Mouse (Mus musculus) lung, postnatal 0 days (tissue): ENCODE measurements around the gene Psg19. TPM values are rescaled to one million over a fixed set of nuclear protein-coding genes. Genes with fewer than 3 reads are reported as not detected.
"Not testable (repeated sequence)": the region's sequence is repeated elsewhere in the genome, so short reads cannot be mapped to it uniquely, and the experiment has no call there.

Source experiments
- ATAC-seq: fragments of 200-750 bp; cut with Nextera tagmentation; 2 replicates; pipeline ENCODE4 v1.8.0; 2017; ENCODE audit warnings: moderate library complexity
- DNase-seq: peaks from one replicate; pipeline ENCODE4 v3.0.0-alpha.2; 2016; ENCODE audit warnings: low spot score
- H3K27ac ChIP-seq: fragments of 300-500 bp; sonication (generic); 2 replicates; pipeline ENCODE4 v1.5.1; 2014; ENCODE audit warnings: antibody characterized with exemption, mild to moderate bottlenecking, low read length, mixed read lengths
- H3K27me3 ChIP-seq: fragments of 300-500 bp; sonication (generic); replicated peaks from 2 replicates; pipeline ENCODE4 v1.6.1; 2014; ENCODE audit warnings: low read length, mixed read lengths; ENCODE audit not compliant: insufficient read depth
- H3K36me3 ChIP-seq: fragments of 300-500 bp; sonication (generic); 2 replicates; pipeline ENCODE4 v1.6.1; 2014; ENCODE audit warnings: low read length, mixed read lengths; ENCODE audit not compliant: insufficient read depth
- H3K4me1 ChIP-seq: fragments of 300-500 bp; sonication (generic); 2 replicates; pipeline ENCODE4 v1.6.1; 2014; ENCODE audit warnings: antibody characterized with exemption, low read depth, low read length, mixed read lengths; ENCODE audit not compliant: insufficient read depth
- H3K4me2 ChIP-seq: fragments of 300-500 bp; sonication (generic); replicated peaks from 2 replicates; pipeline ENCODE4 v1.6.1; 2014; ENCODE audit warnings: low read depth, mild to moderate bottlenecking, low read length, moderate library complexity, mixed read lengths
- H3K4me3 ChIP-seq: fragments of 300-500 bp; sonication (generic); 2 replicates; pipeline ENCODE4 v1.5.1; 2014; ENCODE audit warnings: low read depth, low read length
- H3K9ac ChIP-seq: fragments of 300-500 bp; sonication (generic); replicated peaks from 2 replicates; pipeline ENCODE4 v1.6.1; 2014; ENCODE audit warnings: low read depth, mild to moderate bottlenecking
- H3K9me3 ChIP-seq: fragments of 300-500 bp; sonication (generic); 2 replicates; pipeline ENCODE4 v1.6.1; 2016; ENCODE audit warnings: low read length, mixed read lengths
- CTCF ChIP-seq: IDR thresholded peaks from 2 replicates; pipeline ENCODE4 v1.5.1; 2016; ENCODE audit warnings: antibody characterized with exemption, mild to moderate bottlenecking
- EP300 ChIP-seq: IDR thresholded peaks from 2 replicates; pipeline ENCODE4 v1.6.1; 2016; ENCODE audit warnings: antibody characterized with exemption, mild to moderate bottlenecking, control low read depth
- WGBS: fragments of 180-500 bp; shearing (Covaris S2); extraction: QIAGEN DNeasy Blood & Tissue Kit; methylation state at CpG from one replicate; pipeline ENCODE4 v1.1.7; 2014; 5-methylcytosine and 5-hydroxymethylcytosine counted together
- polyA plus RNA-seq: library from polyadenylated mRNA; unstranded; fragments of >200 nt; fragmentation: Nextera tagmentation; extraction: Ambion mirVana; gene quantifications from 2 replicates; pipeline ENCODE4 v1.2.1, GENCODE M21; 2015

Psg19 gene
- polyA plus RNA-seq, 1 experiment from 2014 or later = not detected

DNA sequence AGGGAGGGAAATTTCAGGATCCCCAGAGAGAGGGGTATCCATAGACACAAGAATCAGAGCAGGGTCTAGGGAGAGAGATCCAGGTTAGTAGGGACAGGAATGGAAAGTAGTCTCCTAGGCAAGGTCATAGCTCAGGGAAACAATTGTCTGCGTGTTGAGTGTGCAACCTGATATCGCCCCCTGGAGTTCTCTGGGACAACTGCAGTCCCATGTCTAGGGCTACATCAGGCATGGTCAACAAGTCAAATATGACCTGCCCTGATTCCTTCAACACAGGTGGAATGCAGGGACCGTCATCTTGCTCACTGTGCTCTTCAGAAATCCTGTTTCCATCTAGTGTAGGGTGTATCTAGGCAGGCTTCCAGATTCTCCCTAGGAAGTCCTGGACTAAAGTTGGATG is 809 bp upstream of the Psg19 start:
- H3K36me3 ChIP-seq = no peaks in the 10 kb centered on the region
- no peak overlapping the region for H3K9ac ChIP-seq
- DNase-seq = no peak
- H3K4me3 ChIP-seq = no peak overlapping the region
- TF ChIP-seq CTCF (peak; percentile 49), EP300 (no peak)
- ATAC-seq = no peak
- no peak overlapping the region for H3K27ac ChIP-seq
- no peaks in the 10 kb centered on the region for H3K27me3 ChIP-seq
- H3K4me1 ChIP-seq = no peaks in the 10 kb centered on the region
- 38% methylated on average over 3 of the region's 3 CpGs for WGBS
- H3K9me3 ChIP-seq = no peaks in the 10 kb centered on the region
- H3K4me2 ChIP-seq = no peak overlapping the region

DNA sequence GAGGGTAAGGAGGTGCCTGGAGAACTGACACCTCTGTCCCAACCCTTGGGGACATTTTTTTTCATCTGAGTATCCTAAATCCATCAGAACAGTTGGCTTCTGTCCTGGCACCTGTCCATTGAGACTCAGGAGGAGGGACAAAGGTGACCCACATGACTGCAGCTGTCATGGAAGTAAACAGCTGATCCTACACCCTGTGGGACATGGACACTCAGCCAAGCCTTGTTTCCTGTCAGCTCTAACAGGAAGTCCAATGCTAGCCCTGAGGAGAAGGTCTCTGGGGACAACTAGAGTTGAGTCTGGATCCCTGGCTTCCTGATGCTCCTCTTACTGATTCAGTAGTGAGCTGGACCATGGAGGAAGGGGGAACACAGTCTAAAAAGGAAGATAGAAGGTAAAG is 7.6 kb downstream of the Psg19 start:
- DNase-seq, H3K27me3 ChIP-seq, H3K4me1 ChIP-seq, H3K4me3 ChIP-seq, H3K9ac ChIP-seq, H3K36me3 ChIP-seq, ATAC-seq, H3K27ac ChIP-seq, H3K9me3 ChIP-seq, H3K4me2 ChIP-seq: not testable (repeated sequence)

GRCm38 (mm10) chr7:18781301-18781700 is 17.0 kb downstream of the Psg19 start:
- H3K9ac ChIP-seq, H3K27me3 ChIP-seq, ATAC-seq, H3K4me1 ChIP-seq, H3K4me2 ChIP-seq, H3K9me3 ChIP-seq, H3K4me3 ChIP-seq, H3K36me3 ChIP-seq, H3K27ac ChIP-seq: not testable (repeated sequence)
- WGBS = 32% methylated on average over 2 of the region's 2 CpGs
- peak; percentile 63 for TF ChIP-seq CTCF
- peak; percentile 11 for DNase-seq

DNA sequence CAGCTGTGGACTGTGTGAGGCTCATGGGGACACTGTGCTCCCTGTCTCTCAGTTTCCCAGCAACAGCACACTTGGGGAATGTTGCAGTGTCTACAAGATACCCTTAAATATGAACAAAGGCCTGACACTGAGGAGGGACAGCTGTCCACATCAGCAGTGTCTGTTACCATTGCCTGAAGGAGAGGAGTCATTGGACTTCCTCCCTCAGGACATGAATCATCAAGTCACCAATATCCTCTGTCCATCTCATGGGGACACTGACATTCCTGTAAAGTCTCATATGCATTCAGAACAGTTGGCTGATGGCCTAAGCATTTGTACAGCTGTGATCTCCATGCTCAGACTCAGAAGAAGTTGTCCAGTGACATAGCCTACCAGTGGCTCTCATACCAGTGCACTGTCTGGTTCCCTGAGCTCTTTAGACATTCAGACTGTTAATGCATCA is 19.0 kb downstream of the Psg19 start:
- no peak overlapping the region for H3K4me3 ChIP-seq
- H3K9ac ChIP-seq = no peak overlapping the region
- peak; percentile 74 for ATAC-seq
- H3K9me3 ChIP-seq = no peaks in the 10 kb centered on the region
- no peak overlapping the region for H3K4me2 ChIP-seq
- no peak for TF ChIP-seq EP300
- TF ChIP-seq CTCF = no peak
- DNase-seq = peak; percentile 16
- H3K36me3 ChIP-seq = no peaks in the 10 kb centered on the region
- no peaks in the 10 kb centered on the region for H3K27me3 ChIP-seq
- H3K4me1 ChIP-seq = no peaks in the 10 kb centered on the region
- no peak overlapping the region for H3K27ac ChIP-seq

DNA sequence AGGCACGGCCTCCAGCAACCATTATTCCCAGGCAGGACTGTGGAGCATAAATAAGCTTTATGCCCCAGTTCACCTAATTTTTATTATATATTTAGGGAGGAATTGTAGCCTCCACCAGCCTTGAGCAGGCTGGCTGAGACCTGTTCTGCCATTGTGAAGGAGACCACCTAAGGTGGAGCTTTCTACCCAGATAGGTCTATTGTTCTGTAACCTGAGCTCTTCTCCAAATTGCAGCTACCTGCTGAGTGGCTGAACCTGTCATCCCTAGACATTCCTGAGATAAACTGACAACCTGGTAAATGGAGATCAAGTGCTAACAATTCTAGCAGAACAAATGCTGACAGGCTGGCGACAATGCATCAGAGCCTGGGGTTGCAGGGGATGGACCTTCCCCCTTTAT is 35.4 kb downstream of the Psg19 start:
- H3K4me1 ChIP-seq, ATAC-seq, H3K9me3 ChIP-seq, H3K4me2 ChIP-seq, H3K36me3 ChIP-seq, H3K9ac ChIP-seq, DNase-seq, H3K27ac ChIP-seq, H3K27me3 ChIP-seq, H3K4me3 ChIP-seq: not testable (repeated sequence)
- 50% methylated on average over 1 of the region's 2 CpGs for WGBS

DNA sequence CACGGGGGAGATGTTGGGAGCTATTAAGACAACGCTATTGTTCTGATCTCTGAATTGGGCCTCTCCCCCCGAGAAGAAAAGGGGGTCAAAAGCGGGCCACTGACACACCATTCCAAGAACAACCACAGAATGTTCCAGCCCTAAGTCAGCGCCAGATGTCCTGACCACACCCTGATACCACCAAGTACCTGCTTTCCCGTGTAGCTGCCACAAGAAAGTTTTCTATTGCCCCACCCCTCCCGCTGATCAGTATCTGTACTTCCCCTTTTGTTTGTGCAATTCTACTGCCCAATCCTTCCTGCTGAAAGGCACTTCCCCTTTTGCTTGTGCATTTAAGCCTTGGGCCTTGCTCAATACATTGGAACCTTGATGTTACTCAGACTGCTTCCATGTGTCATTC is 38.2 kb downstream of the Psg19 start:
- H3K36me3 ChIP-seq, H3K27me3 ChIP-seq, DNase-seq, H3K9ac ChIP-seq, H3K9me3 ChIP-seq, H3K4me1 ChIP-seq, H3K4me2 ChIP-seq, H3K27ac ChIP-seq, H3K4me3 ChIP-seq, ATAC-seq: not testable (repeated sequence)
- 81% methylated on average over 7 of the region's 7 CpGs for WGBS

DNA sequence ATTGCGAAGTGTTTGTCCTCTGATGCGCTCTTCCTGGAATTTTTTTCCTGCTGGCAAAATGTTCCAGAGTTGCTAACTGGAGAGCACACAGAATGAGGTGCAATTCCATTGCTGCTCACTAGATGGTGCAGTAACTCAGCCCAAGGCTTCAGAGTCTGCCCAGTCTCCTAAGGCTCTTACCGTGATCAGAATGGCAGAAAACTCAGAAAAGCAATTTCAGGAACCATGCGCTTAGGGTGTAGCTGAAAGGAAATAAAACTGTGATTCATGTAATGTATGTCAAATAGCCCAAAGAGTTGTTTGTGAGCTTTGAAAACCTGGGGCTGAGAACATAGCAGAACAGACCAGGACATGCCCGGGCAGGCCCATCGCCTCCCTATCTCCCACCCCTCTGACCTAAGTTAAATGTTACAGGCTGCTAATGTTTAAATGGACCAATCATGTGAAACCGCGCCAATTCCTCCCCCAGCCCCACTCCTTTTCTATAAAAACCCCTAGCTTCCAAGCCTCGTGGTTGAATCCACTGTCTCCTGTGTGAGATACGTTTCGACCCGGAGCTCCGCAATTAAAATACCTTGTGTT is 48.3 kb downstream of the Psg19 start:
- not testable (repeated sequence) for H3K9ac ChIP-seq, H3K9me3 ChIP-seq, H3K36me3 ChIP-seq, H3K4me1 ChIP-seq, ATAC-seq, H3K4me2 ChIP-seq, H3K27me3 ChIP-seq, H3K4me3 ChIP-seq, H3K27ac ChIP-seq
- 54% methylated on average over 9 of the region's 13 CpGs for WGBS
- peak; percentile 90 for TF ChIP-seq CTCF
- DNase-seq = peak; percentile 80
